Mouse (Mus musculus): ENCODE results near the gene Adgrd1. TPM values are rescaled to one million over a fixed set of nuclear protein-coding genes. Genes with fewer than 3 reads are reported as not detected.

Gene Adgrd1
- total and polyA plus RNA-seq, 2 experiments from 2014 or later, result 0.17 to 0.77 TPM

DNA sequence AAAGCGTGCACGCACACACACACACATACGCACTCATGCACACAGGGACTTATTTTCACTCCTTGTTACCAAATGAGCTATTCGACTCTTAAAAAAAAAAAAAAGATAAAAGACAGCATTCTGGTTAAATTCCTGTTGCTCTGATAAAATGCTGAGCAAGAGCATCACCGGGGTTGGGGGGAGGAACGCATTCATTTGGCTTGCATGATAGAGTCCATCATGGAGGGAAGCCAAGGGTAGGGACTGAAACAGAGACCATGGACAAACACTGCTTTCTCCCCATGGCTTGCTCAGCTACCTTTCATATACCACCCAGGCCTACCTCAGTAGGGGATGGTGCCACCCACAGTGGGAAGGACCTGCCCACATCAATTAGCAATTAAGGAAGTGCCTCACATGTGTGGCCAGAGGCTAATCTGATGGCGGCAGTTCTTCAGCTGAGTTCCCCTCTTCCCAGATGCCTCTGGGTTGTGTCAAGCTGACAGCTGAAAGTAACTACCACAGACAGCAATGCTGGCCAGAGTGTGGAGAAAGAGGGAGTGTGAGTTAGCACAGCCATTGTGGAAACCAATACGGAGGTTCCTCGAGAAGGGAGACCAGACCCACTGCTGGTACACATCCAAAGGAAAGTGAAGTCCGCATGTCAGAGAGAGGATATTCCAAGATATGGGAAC lies 68.5 kb downstream of the Adgrd1 start:
- no peak for DNase-seq (ENCODE audit: low spot score)

DNA sequence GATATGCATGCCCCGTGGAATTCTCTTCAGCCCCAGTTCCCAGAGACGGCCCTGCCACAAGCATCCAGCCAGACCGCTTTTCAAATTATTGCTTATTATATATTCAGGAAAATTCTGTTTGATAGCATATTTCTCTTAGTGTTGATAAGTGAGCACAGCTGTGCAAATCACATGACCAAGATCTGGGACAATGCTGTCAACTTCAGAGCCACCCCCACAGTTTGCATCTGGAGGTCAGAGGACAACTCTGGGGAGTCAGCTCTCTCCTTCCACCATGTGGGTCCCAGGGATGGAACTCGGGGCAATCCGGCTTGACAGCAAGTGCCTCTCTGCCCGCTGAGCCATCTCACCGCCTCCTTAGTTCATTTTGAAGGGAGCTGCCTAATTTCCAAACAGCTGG lies 69.0 kb downstream of the Adgrd1 start:
- no peaks in the 10 kb centered on the region for H3K27me3 ChIP-seq (ENCODE audit: insufficient read depth, low read length)
- ATAC-seq (ENCODE audit: low FRiP score) (no peak), DNase-seq (ENCODE audit: low spot score) (no peak)
- H3K4me2 ChIP-seq (ENCODE audit: low read depth, low read length, poor library complexity, severe bottlenecking), result no peak overlapping the region
- 70% methylated on average over 7 of the region's 7 CpGs for WGBS
- no peak overlapping the region for H3K4me3 ChIP-seq (ENCODE audit: low read depth, low read length)
- no peaks in the 10 kb centered on the region for H3K4me1 ChIP-seq (ENCODE audit: insufficient read depth, low read length)
- TF ChIP-seq CTCF (IDR thresholded peaks at IDR 0.05), result no peak
- H3K27ac ChIP-seq (ENCODE audit: low read depth, low read length), result no peak overlapping the region
- no peak overlapping the region for H3K9ac ChIP-seq (replicated peaks; ENCODE audit: low read length, poor library complexity, severe bottlenecking)
- no peaks in the 10 kb centered on the region for H3K9me3 ChIP-seq (ENCODE audit: low read length)
- H3K36me3 ChIP-seq (ENCODE audit: insufficient read depth, low read length), result no peaks in the 10 kb centered on the region

More for the DNA sequence above, 68.5 kb downstream of the Adgrd1 start:
- no peaks in the 10 kb centered on the region for H3K36me3 ChIP-seq (ENCODE audit: insufficient read depth, low read length)
- no peak for ATAC-seq (ENCODE audit: low FRiP score)
- no peak overlapping the region for H3K4me3 ChIP-seq (ENCODE audit: low read depth, low read length)
- no peak overlapping the region for H3K4me2 ChIP-seq (ENCODE audit: low read depth, low read length, poor library complexity, severe bottlenecking)
- 92% methylated on average over 10 of the region's 10 CpGs for WGBS
- H3K27me3 ChIP-seq (ENCODE audit: insufficient read depth, low read length), result no peaks in the 10 kb centered on the region
- H3K27ac ChIP-seq (ENCODE audit: low read depth, low read length), result no peak overlapping the region
- no peak overlapping the region for H3K9ac ChIP-seq (replicated peaks; ENCODE audit: low read length, poor library complexity, severe bottlenecking)
- H3K4me1 ChIP-seq (ENCODE audit: insufficient read depth, low read length), result no peaks in the 10 kb centered on the region
- H3K9me3 ChIP-seq (ENCODE audit: low read length), result no peaks in the 10 kb centered on the region
- TF ChIP-seq CTCF (IDR thresholded peaks at IDR 0.05), result no peak

- no peak overlapping the region for H3K4me2 ChIP-seq (ENCODE audit: low read depth, low read length, poor library complexity, severe bottlenecking)
- TF ChIP-seq CTCF (IDR thresholded peaks at IDR 0.05), result no peak
- H3K27me3 ChIP-seq (ENCODE audit: insufficient read depth, low read length), result no peaks in the 10 kb centered on the region
- no peak overlapping the region for H3K4me3 ChIP-seq (ENCODE audit: low read depth, low read length)
- H3K9me3 ChIP-seq (ENCODE audit: low read length), result no peaks in the 10 kb centered on the region
- no peak overlapping the region for H3K9ac ChIP-seq (replicated peaks; ENCODE audit: low read length, poor library complexity, severe bottlenecking)
- H3K27ac ChIP-seq (ENCODE audit: low read depth, low read length), result no peak overlapping the region
- no peak for DNase-seq (ENCODE audit: low spot score)
- no peak for ATAC-seq (ENCODE audit: low FRiP score)
- no peaks in the 10 kb centered on the region for H3K36me3 ChIP-seq (ENCODE audit: insufficient read depth, low read length)
- no peaks in the 10 kb centered on the region for H3K4me1 ChIP-seq (ENCODE audit: insufficient read depth, low read length)
- WGBS, result 72% methylated on average over 5 of the region's 5 CpGs
Measured at GRCm38 (mm10) chr5:129169090-129169489, 72.5 kb downstream of the Adgrd1 start.

GRCm38 (mm10) chr5:129169567-129169966 lies 73.0 kb downstream of the Adgrd1 start:
- 28% methylated on average over 4 of the region's 4 CpGs for WGBS
- DNase-seq (ENCODE audit: low spot score), result no peak
- Histone ChIP-seq H3K4me2 (ENCODE audit: low read depth, low read length, poor library complexity, severe bottlenecking) (no peak overlapping the region), H3K4me3 (ENCODE audit: low read depth, low read length) (no peak overlapping the region), H3K4me1 (ENCODE audit: insufficient read depth, low read length) (no peaks in the 10 kb centered on the region), H3K27ac (ENCODE audit: low read depth, low read length) (no peak overlapping the region), H3K9ac (replicated peaks; ENCODE audit: low read length, poor library complexity, severe bottlenecking) (no peak overlapping the region), H3K27me3 (ENCODE audit: insufficient read depth, low read length) (no peaks in the 10 kb centered on the region), H3K36me3 (ENCODE audit: insufficient read depth, low read length) (no peaks in the 10 kb centered on the region), H3K9me3 (ENCODE audit: low read length) (no peaks in the 10 kb centered on the region)
- no peak for TF ChIP-seq CTCF (IDR thresholded peaks at IDR 0.05)
- ATAC-seq (ENCODE audit: low FRiP score), result no peak

GRCm38 (mm10) chr5:129172533-129172932 lies 76.0 kb downstream of the Adgrd1 start:
- no peak overlapping the region for H3K4me3 ChIP-seq (ENCODE audit: low read depth, low read length)
- no peak overlapping the region for H3K27ac ChIP-seq (ENCODE audit: low read depth, low read length)
- WGBS, result 95% methylated on average over 6 of the region's 6 CpGs
- no peak overlapping the region for H3K9ac ChIP-seq (replicated peaks; ENCODE audit: low read length, poor library complexity, severe bottlenecking)
- no peaks in the 10 kb centered on the region for H3K4me1 ChIP-seq (ENCODE audit: insufficient read depth, low read length)
- TF ChIP-seq CTCF (IDR thresholded peaks at IDR 0.05), result no peak
- DNase-seq (ENCODE audit: low spot score), result no peak
- no peaks in the 10 kb centered on the region for H3K9me3 ChIP-seq (ENCODE audit: low read length)
- H3K4me2 ChIP-seq (ENCODE audit: low read depth, low read length, poor library complexity, severe bottlenecking), result no peak overlapping the region
- H3K36me3 ChIP-seq (ENCODE audit: insufficient read depth, low read length), result no peaks in the 10 kb centered on the region
- no peaks in the 10 kb centered on the region for H3K27me3 ChIP-seq (ENCODE audit: insufficient read depth, low read length)
- ATAC-seq (ENCODE audit: low FRiP score), result no peak

GRCm38 (mm10) chr5:129175925-129176324 lies 79.4 kb downstream of the Adgrd1 start:
- Histone ChIP-seq H3K27ac (ENCODE audit: low read depth, low read length) (no peak overlapping the region), H3K4me2 (ENCODE audit: low read depth, low read length, poor library complexity, severe bottlenecking) (no peak overlapping the region), H3K4me1 (ENCODE audit: insufficient read depth, low read length) (no peaks in the 10 kb centered on the region), H3K36me3 (ENCODE audit: insufficient read depth, low read length) (no peaks in the 10 kb centered on the region), H3K9ac (replicated peaks; ENCODE audit: low read length, poor library complexity, severe bottlenecking) (no peak overlapping the region), H3K4me3 (ENCODE audit: low read depth, low read length) (no peak overlapping the region), H3K27me3 (ENCODE audit: insufficient read depth, low read length) (no peaks in the 10 kb centered on the region), H3K9me3 (ENCODE audit: low read length) (no peaks in the 10 kb centered on the region)
- no peak for TF ChIP-seq CTCF (IDR thresholded peaks at IDR 0.05)
- ATAC-seq (ENCODE audit: low FRiP score), result no peak
- no peak for DNase-seq (ENCODE audit: low spot score)
- WGBS, result 21% methylated on average over 3 of the region's 3 CpGs

Measured in midbrain, postnatal 0 days (tissue).